Mouse (Mus musculus) left cerebral cortex, adult 2 months (tissue): ENCODE measurements around the gene Il10rb. TPM values are rescaled to one million over a fixed set of nuclear protein-coding genes. Genes with fewer than 3 reads are reported as not detected.

Experiments used
- DNase-seq, 2 experiments: peaks; one replicate each; pipeline ENCODE4 v3.0.0; 2021 to 2022; ENCODE audit warnings: low spot score in 2 of 2, mixed read lengths in 1 of 2; ENCODE audit errors: extremely low spot score in 1 of 2
- H3K27ac ChIP-seq: fragments of 200-600 bp; 2 replicates; pipeline ENCODE4 v1.8.1; 2022
- H3K4me3 ChIP-seq: fragments of 200-600 bp; 2 replicates; pipeline ENCODE4 v1.8.1; 2022
- CTCF ChIP-seq: fragments of 200-600 bp; IDR thresholded peaks from 2 replicates; pipeline ENCODE4 v1.8.1; 2022; ENCODE audit warnings: antibody characterized with exemption, mild to moderate bottlenecking, moderate library complexity
- intact Hi-C: fragments of 180-260 bp; cut with DNase I; formaldehyde crosslinking; loops from one replicate; pipeline ENCODE4 v1.15.1; 2025
- total RNA-seq, 2 experiments: library from RNA; stranded (reverse); gene quantifications; 2 replicates each; pipeline ENCODE4 v1.2.3; 2021

Gene Il10rb
- total RNA-seq, 2 experiments from 2014 or later, result 8.5 to 9.1 TPM

GRCm38 (mm10) chr16:91385621-91386020 is 20.3 kb upstream of the Il10rb start:
- H3K27ac ChIP-seq, result peak overlapping the region; percentile 25; the same call in 1 of the 2 replicates
- no peak; the same call in 1 of the 2 replicates for TF ChIP-seq CTCF
- no peak overlapping the region for H3K4me3 ChIP-seq
- no peak for DNase-seq
- intact Hi-C loops, result no loop called here

- Histone ChIP-seq H3K27ac (no peak overlapping the region), H3K4me3 (no peak overlapping the region)
- no peak for DNase-seq
- intact Hi-C loops, result no loop called here
- TF ChIP-seq CTCF, result no peak
These were observed 19.4 kb upstream of the Il10rb start for GRCm38 (mm10) chr16:91386419-91387120.

- no peak for DNase-seq
- Histone ChIP-seq H3K4me3 (no peak overlapping the region), H3K27ac (no peak overlapping the region)
- TF ChIP-seq CTCF, result no peak
- intact Hi-C loops, result no loop called here
These were observed 18.9 kb upstream of the Il10rb start for GRCm38 (mm10) chr16:91387121-91387486.

- DNase-seq, result no peak
- H3K27ac ChIP-seq, result no peak overlapping the region
- intact Hi-C loops, result no loop called here
- no peak overlapping the region for H3K4me3 ChIP-seq
- peak; percentile 61 for TF ChIP-seq CTCF
These were observed 15.9 kb upstream of the Il10rb start for GRCm38 (mm10) chr16:91390100-91390499.

- intact Hi-C loops, result no loop called here
- no peak for DNase-seq
- no peak for TF ChIP-seq CTCF
- Histone ChIP-seq H3K27ac (no peak within 1 kb of the TSS), H3K4me3 (no peak within 1 kb of the TSS)
These were observed 14.5 kb upstream of the Il10rb start, which contains the start of gene Gm21970 for GRCm38 (mm10) chr16:91391421-91391820. TSS of gene Gm21970 (plus strand) at chr16:91391721.

GRCm38 (mm10) chr16:91394826-91395410 is 11.0 kb upstream of the Il10rb start:
- intact Hi-C loops, result no loop called here
- Histone ChIP-seq H3K4me3 (no peak overlapping the region), H3K27ac (no peak overlapping the region)
- no peak for TF ChIP-seq CTCF
- no peak for DNase-seq

- DNase-seq, result no peak
- no peak for TF ChIP-seq CTCF
- H3K4me3 ChIP-seq, result no peak overlapping the region
- no peak overlapping the region for H3K27ac ChIP-seq
- intact Hi-C loops, result no loop called here
These were observed 10.2 kb upstream of the Il10rb start for GRCm38 (mm10) chr16:91395633-91396392.

- intact Hi-C loops, result no loop called here
- no peak for DNase-seq
- Histone ChIP-seq H3K4me3 (no peak overlapping the region), H3K27ac (no peak overlapping the region)
- no peak for TF ChIP-seq CTCF
These were observed 9.0 kb upstream of the Il10rb start for GRCm38 (mm10) chr16:91396844-91397537.

GRCm38 (mm10) chr16:91398030-91398429 is 7.9 kb upstream of the Il10rb start:
- intact Hi-C loops, result no loop called here
- Histone ChIP-seq H3K27ac (no peak overlapping the region), H3K4me3 (no peak overlapping the region)
- TF ChIP-seq CTCF, result no peak
- no peak for DNase-seq

- Histone ChIP-seq H3K4me3 (no peak overlapping the region), H3K27ac (no peak overlapping the region)
- no peak for TF ChIP-seq CTCF
- intact Hi-C loops, result no loop called here
- no peak for DNase-seq
These were observed 7.0 kb upstream of the Il10rb start for GRCm38 (mm10) chr16:91398944-91399343.

GRCm38 (mm10) chr16:91401569-91402165 is 4.3 kb upstream of the Il10rb start:
- DNase-seq, result no peak
- intact Hi-C loops, result no loop called here
- Histone ChIP-seq H3K27ac (no peak overlapping the region), H3K4me3 (no peak overlapping the region)
- no peak for TF ChIP-seq CTCF

- Histone ChIP-seq H3K27ac (no peak overlapping the region), H3K4me3 (no peak overlapping the region)
- intact Hi-C loops, result no loop called here
- no peak for DNase-seq
- no peak for TF ChIP-seq CTCF
These were observed 2.2 kb upstream of the Il10rb start for GRCm38 (mm10) chr16:91403784-91404183.
